Mouse (Mus musculus): ENCODE measurements around the gene Ldb1. TPM values are rescaled to one million over a fixed set of nuclear protein-coding genes. Genes with fewer than 3 reads are reported as not detected.

Ldb1 gene
- 114 and 123 TPM in 2 replicates for polyA plus RNA-seq (2015; fragmentation: Nextera tagmentation; extraction: Ambion mirVana)

- no peaks in the 10 kb centered on the region for H3K9me3 ChIP-seq
- no peaks in the 10 kb centered on the region for H3K27me3 ChIP-seq
- peak within 1 kb of the TSS; percentile 100 for H3K4me2 ChIP-seq (replicated peaks)
- H3K4me1 ChIP-seq: peaks cover 54% of the 10 kb centered on the region
- no peaks in the 10 kb centered on the region for H3K36me3 ChIP-seq
- H3K27ac ChIP-seq: peak within 1 kb of the TSS; percentile 99
- H3K4me3 ChIP-seq: peak within 1 kb of the TSS; percentile 97
- WGBS: under 1% methylated on average over 80 of the region's 84 CpGs
- peak within 1 kb of the TSS; percentile 98 for H3K9ac ChIP-seq
- ATAC-seq (ENCODE audit: low FRiP score, low read depth): peak; percentile 71
Measured at GRCm38 (mm10) chr19:46044993-46045695, at the start of gene Ldb1. Ldb1 (minus strand) TSS chr19:46045214.

GRCm38 (mm10) chr19:46094144-46094543 lies 49.1 kb upstream of the Ldb1 start:
- no peaks in the 10 kb centered on the region for H3K36me3 ChIP-seq
- H3K4me1 ChIP-seq: no peaks in the 10 kb centered on the region
- WGBS: 83% methylated on average over 2 of the region's 2 CpGs
- no peak overlapping the region for H3K4me3 ChIP-seq
- no peaks in the 10 kb centered on the region for H3K27me3 ChIP-seq
- H3K9me3 ChIP-seq: peaks cover 3% of the 10 kb centered on the region; the same call in 1 of the 2 replicates
- ATAC-seq (ENCODE audit: low FRiP score, low read depth): no peak
- H3K4me2 ChIP-seq (replicated peaks): no peak overlapping the region
- no peak overlapping the region for H3K27ac ChIP-seq
- no peak overlapping the region for H3K9ac ChIP-seq

- ATAC-seq (ENCODE audit: low FRiP score, low read depth): no peak
- Histone ChIP-seq H3K9ac (no peak overlapping the region), H3K36me3 (no peaks in the 10 kb centered on the region), H3K4me2 (replicated peaks) (no peak overlapping the region), H3K9me3 (peaks cover 3% of the 10 kb centered on the region; the same call in 1 of the 2 replicates), H3K4me1 (no peaks in the 10 kb centered on the region), H3K4me3 (no peak overlapping the region), H3K27ac (no peak overlapping the region), H3K27me3 (no peaks in the 10 kb centered on the region)
- 88% methylated on average over 4 of the region's 4 CpGs for WGBS
Measured at GRCm38 (mm10) chr19:46091641-46092040, 46.6 kb upstream of the Ldb1 start.

- no peak overlapping the region for H3K27ac ChIP-seq
- ATAC-seq (ENCODE audit: low FRiP score, low read depth): no peak
- peaks cover 32% of the 10 kb centered on the region for H3K36me3 ChIP-seq
- H3K9me3 ChIP-seq: no peaks in the 10 kb centered on the region
- no peaks in the 10 kb centered on the region for H3K4me1 ChIP-seq
- no peak overlapping the region for H3K9ac ChIP-seq
- H3K27me3 ChIP-seq: no peaks in the 10 kb centered on the region
- H3K4me3 ChIP-seq: no peak overlapping the region
- H3K4me2 ChIP-seq (replicated peaks): no peak overlapping the region
- 79% methylated on average over 7 of the region's 7 CpGs for WGBS
Measured at GRCm38 (mm10) chr19:46087871-46088270, 42.9 kb upstream of the Ldb1 start.

GRCm38 (mm10) chr19:46086337-46086736 lies 41.3 kb upstream of the Ldb1 start:
- ATAC-seq (ENCODE audit: low FRiP score, low read depth): no peak
- WGBS: 58% methylated on average over 3 of the region's 3 CpGs
- H3K4me3 ChIP-seq: no peak overlapping the region
- H3K4me1 ChIP-seq: no peaks in the 10 kb centered on the region
- H3K4me2 ChIP-seq (replicated peaks): no peak overlapping the region
- no peaks in the 10 kb centered on the region for H3K9me3 ChIP-seq
- no peaks in the 10 kb centered on the region for H3K27me3 ChIP-seq
- no peak overlapping the region for H3K27ac ChIP-seq
- H3K36me3 ChIP-seq: peaks cover 48% of the 10 kb centered on the region
- H3K9ac ChIP-seq: no peak overlapping the region

GRCm38 (mm10) chr19:46085185-46085584 lies 40.2 kb upstream of the Ldb1 start:
- Histone ChIP-seq H3K36me3 (peaks cover 59% of the 10 kb centered on the region), H3K4me3 (no peak overlapping the region), H3K4me2 (replicated peaks) (no peak overlapping the region), H3K9me3 (no peaks in the 10 kb centered on the region), H3K4me1 (no peaks in the 10 kb centered on the region), H3K9ac (no peak overlapping the region), H3K27me3 (no peaks in the 10 kb centered on the region), H3K27ac (no peak overlapping the region)
- ATAC-seq (ENCODE audit: low FRiP score, low read depth): no peak
- 95% methylated on average over 8 of the region's 8 CpGs for WGBS

- WGBS: 57% methylated on average over 3 of the region's 3 CpGs
- no peak for ATAC-seq (ENCODE audit: low FRiP score, low read depth)
- Histone ChIP-seq H3K4me1 (peaks cover 13% of the 10 kb centered on the region), H3K27me3 (no peaks in the 10 kb centered on the region), H3K4me2 (replicated peaks) (no peak overlapping the region), H3K9ac (no peak overlapping the region), H3K9me3 (no peaks in the 10 kb centered on the region), H3K27ac (no peak overlapping the region), H3K36me3 (peaks cover 62% of the 10 kb centered on the region), H3K4me3 (no peak overlapping the region)
Measured at GRCm38 (mm10) chr19:46078535-46078934, 33.5 kb upstream of the Ldb1 start.

GRCm38 (mm10) chr19:46075616-46076607 lies 30.9 kb upstream of the Ldb1 start, which contains the start of gene Nolc1:
Nolc1 (plus strand) TSS chr19:46075863.
- H3K36me3 ChIP-seq: peaks cover 62% of the 10 kb centered on the region
- ATAC-seq (ENCODE audit: low FRiP score, low read depth): peak; percentile 97
- H3K27me3 ChIP-seq: no peaks in the 10 kb centered on the region
- H3K27ac ChIP-seq: peak within 1 kb of the TSS; percentile 61
- H3K9me3 ChIP-seq: no peaks in the 10 kb centered on the region
- H3K4me2 ChIP-seq (replicated peaks): peak within 1 kb of the TSS; percentile 90
- peak within 1 kb of the TSS; percentile 87 for H3K4me3 ChIP-seq
- peak within 1 kb of the TSS; percentile 82 for H3K9ac ChIP-seq
- peaks cover 13% of the 10 kb centered on the region for H3K4me1 ChIP-seq
- under 1% methylated on average over 66 of the region's 66 CpGs for WGBS

- no peaks in the 10 kb centered on the region for H3K27me3 ChIP-seq
- H3K36me3 ChIP-seq: peaks cover 61% of the 10 kb centered on the region
- no peak overlapping the region for H3K27ac ChIP-seq
- H3K4me3 ChIP-seq: no peak overlapping the region
- H3K4me2 ChIP-seq (replicated peaks): no peak overlapping the region
- peaks cover 13% of the 10 kb centered on the region for H3K4me1 ChIP-seq
- no peak for ATAC-seq (ENCODE audit: low FRiP score, low read depth)
- H3K9me3 ChIP-seq: no peaks in the 10 kb centered on the region
- no peak overlapping the region for H3K9ac ChIP-seq
- WGBS: 94% methylated on average over 5 of the region's 5 CpGs
Measured at GRCm38 (mm10) chr19:46074266-46074665, 29.3 kb upstream of the Ldb1 start.

- no peaks in the 10 kb centered on the region for H3K9me3 ChIP-seq
- no peak overlapping the region for H3K27ac ChIP-seq
- no peak overlapping the region for H3K4me3 ChIP-seq
- no peak overlapping the region; the same call in 1 of the 2 replicates for H3K9ac ChIP-seq
- 84% methylated on average over 7 of the region's 7 CpGs for WGBS
- H3K4me1 ChIP-seq: peaks cover 13% of the 10 kb centered on the region
- H3K36me3 ChIP-seq: peaks cover 59% of the 10 kb centered on the region
- no peaks in the 10 kb centered on the region for H3K27me3 ChIP-seq
- H3K4me2 ChIP-seq (replicated peaks): no peak overlapping the region
- ATAC-seq (ENCODE audit: low FRiP score, low read depth): no peak
Measured at GRCm38 (mm10) chr19:46073285-46073684, 28.3 kb upstream of the Ldb1 start.

- Histone ChIP-seq H3K36me3 (peaks cover 98% of the 10 kb centered on the region), H3K4me1 (no peaks in the 10 kb centered on the region), H3K4me2 (replicated peaks) (no peak overlapping the region), H3K4me3 (no peak overlapping the region), H3K9ac (no peak overlapping the region), H3K27me3 (no peaks in the 10 kb centered on the region), H3K9me3 (no peaks in the 10 kb centered on the region), H3K27ac (no peak overlapping the region)
- 77% methylated on average over 10 of the region's 10 CpGs for WGBS
- no peak for ATAC-seq (ENCODE audit: low FRiP score, low read depth)
Measured at GRCm38 (mm10) chr19:46068054-46068453, 23.0 kb upstream of the Ldb1 start.

GRCm38 (mm10) chr19:46060845-46061244 lies 15.8 kb upstream of the Ldb1 start:
- Histone ChIP-seq H3K4me2 (replicated peaks) (no peak overlapping the region), H3K9ac (no peak overlapping the region), H3K9me3 (no peaks in the 10 kb centered on the region), H3K4me1 (peaks cover 14% of the 10 kb centered on the region), H3K4me3 (no peak overlapping the region), H3K36me3 (peaks cover 47% of the 10 kb centered on the region), H3K27ac (no peak overlapping the region), H3K27me3 (no peaks in the 10 kb centered on the region)
- WGBS: 50% methylated on average over 6 of the region's 6 CpGs
- no peak for ATAC-seq (ENCODE audit: low FRiP score, low read depth)

All from limb, embryonic 13.5 days (tissue).